Comparison of ENCODE assay signal across 8 mouse cellular contexts in the genomic region with DNA sequence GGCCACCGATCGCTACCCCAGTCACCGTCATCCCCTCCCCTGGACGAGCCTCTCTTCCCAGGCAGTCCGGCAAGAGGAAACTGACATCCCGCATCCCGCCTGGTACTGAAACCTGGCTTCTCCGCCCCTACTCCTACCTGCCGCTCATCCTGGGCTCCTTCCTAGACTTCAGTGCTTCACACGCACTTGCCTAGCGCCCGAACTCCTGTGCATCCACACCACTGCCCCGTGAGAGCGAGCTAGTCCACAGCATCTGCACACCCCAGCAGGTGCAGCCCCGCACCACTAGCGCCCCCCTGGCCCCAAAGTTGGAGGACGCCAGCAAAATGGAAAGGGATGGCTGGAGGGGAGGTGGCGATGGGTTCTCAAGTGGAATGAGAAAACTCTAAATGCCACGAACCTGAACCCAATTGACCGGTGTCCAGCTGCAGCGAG. TPM values are rescaled to one million over a fixed set of nuclear protein-coding genes. Genes with fewer than 3 reads are reported as not detected.
DNase-seq lines count a peak whose midpoint lies in the region; ATAC-seq lines count a peak whose summit lies in the region.

No protein-coding gene starts in this region.

- H3K36me3 ChIP-seq in embryonic facial prominence, embryonic 15.5 days = no peaks in the 10 kb centered on the region
- H3K36me3 ChIP-seq in hindbrain, embryonic 10.5 days = no peaks in the 10 kb centered on the region
- no peaks in the 10 kb centered on the region for H3K36me3 ChIP-seq in stomach, embryonic 14.5 days (ENCODE audit: control insufficient read depth, insufficient read depth, low read length)

- H3K4me1 ChIP-seq in embryonic facial prominence, embryonic 15.5 days = peaks cover 65% of the 10 kb centered on the region
- H3K4me1 ChIP-seq in hindbrain, embryonic 10.5 days (replicated peaks) = peaks cover 65% of the 10 kb centered on the region
- H3K4me1 ChIP-seq in stomach, embryonic 14.5 days (ENCODE audit: control insufficient read depth, insufficient read depth, low read length) = peaks cover 19% of the 10 kb centered on the region

- peak overlapping the region; percentile 35 for H3K9ac ChIP-seq in embryonic facial prominence, embryonic 15.5 days
- peak overlapping the region; percentile 63 for H3K9ac ChIP-seq in stomach, embryonic 14.5 days (replicated peaks; ENCODE audit: low read depth, low read length)

- H3K4me2 ChIP-seq in embryonic facial prominence, embryonic 15.5 days (replicated peaks) = peak overlapping the region; percentile 97
- peak overlapping the region; percentile 94 for H3K4me2 ChIP-seq in stomach, embryonic 14.5 days (replicated peaks; ENCODE audit: low read depth, low read length)

- peak overlapping the region; percentile 54 for H3K4me3 ChIP-seq in embryonic facial prominence, embryonic 15.5 days (replicated peaks)
- H3K4me3 ChIP-seq in hindbrain, embryonic 10.5 days = peak overlapping the region; percentile 65
- H3K4me3 ChIP-seq in stomach, embryonic 14.5 days (ENCODE audit: low read depth, low read length) = peak overlapping the region; percentile 54

- peak; percentile 42 for DNase-seq in right cerebral cortex, adult 18-20 months
- no peak for DNase-seq in right cerebral cortex, postnatal 36 days (ENCODE audit: low spot score in 2 of 2)
- DNase-seq in hindbrain, embryonic 10.5 days (ENCODE audit: low spot score) = no peak
- peak; percentile 25 to 53 for DNase-seq in left cerebral cortex, postnatal 25 days (ENCODE audit: low spot score in 2 of 2)
- DNase-seq in mesoderm, embryonic 11.5 days (ENCODE audit: low read depth, low spot score) = peak; percentile 50
- DNase-seq in adrenal gland, adult (ENCODE audit: inconsistent age in 2 of 2, low spot score in 1 of 2) = no peak

- H3K9me3 ChIP-seq in embryonic facial prominence, embryonic 15.5 days (replicated peaks) = no peaks in the 10 kb centered on the region
- H3K9me3 ChIP-seq in hindbrain, embryonic 10.5 days = no peaks in the 10 kb centered on the region
- no peaks in the 10 kb centered on the region for H3K9me3 ChIP-seq in stomach, embryonic 14.5 days (ENCODE audit: control insufficient read depth, low read depth, low read length)

- WGBS in embryonic facial prominence, embryonic 15.5 days = under 1% methylated on average over 21 of the region's 21 CpGs
- WGBS in hindbrain, embryonic 10.5 days = under 1% methylated on average over 21 of the region's 21 CpGs
- under 1% methylated on average over 21 of the region's 21 CpGs for WGBS in stomach, embryonic 14.5 days

- intact Hi-C loops in left cerebral cortex, postnatal 25 days (cut with DNase I) = loop anchor here (5.0 kb wide), 1 partner anchor 343 kb away; no protein-coding TSS in a partner anchor

- peak overlapping the region; percentile 34; the same call in 1 of the 2 replicates for H3K27ac ChIP-seq in embryonic facial prominence, embryonic 15.5 days (replicated peaks)
- peak overlapping the region; percentile 89 for H3K27ac ChIP-seq in hindbrain, embryonic 10.5 days
- peak overlapping the region; percentile 89 for H3K27ac ChIP-seq in stomach, embryonic 14.5 days (ENCODE audit: low read length)

- peaks cover 55% of the 10 kb centered on the region for H3K27me3 ChIP-seq in embryonic facial prominence, embryonic 15.5 days
- peaks cover 88% of the 10 kb centered on the region for H3K27me3 ChIP-seq in hindbrain, embryonic 10.5 days (ENCODE audit: insufficient read depth, poor library complexity, severe bottlenecking)
- H3K27me3 ChIP-seq in stomach, embryonic 14.5 days (ENCODE audit: control insufficient read depth, insufficient read depth, low read length) = no peaks in the 10 kb centered on the region

- peak; percentile 32; the same call in 1 of the 2 replicates for ATAC-seq in embryonic facial prominence, embryonic 15.5 days (ENCODE audit: insufficient number of reproducible peaks, low FRiP score, low TSS enrichment, low read depth)
- peak; percentile 47 for ATAC-seq in stomach, embryonic 14.5 days (ENCODE audit: insufficient number of reproducible peaks, insufficient read depth, low FRiP score, low read depth)

RNA-seq across cellular contexts. Expression of gene Gfra1, which starts 0.6 kb away (rescaled TPM):
- polyA plus RNA-seq in embryonic facial prominence, embryonic 15.5 days (2015; fragmentation: Nextera tagmentation; extraction: Ambion mirVana) = 55.4 and 64.7 TPM in 2 replicates
- 26.7 and 35.8 TPM in 2 replicates for polyA plus RNA-seq in hindbrain, embryonic 10.5 days (2016; fragmentation: Nextera tagmentation; extraction: Ambion mirVana)
- 10 to 100 TPM; 30.6 to 40.2 TPM for total RNA-seq in left cerebral cortex, postnatal 25 days (2021)
- 63.7 and 66.3 TPM in 2 replicates for polyA plus RNA-seq in stomach, embryonic 14.5 days (2014; fragmentation: Nextera tagmentation; extraction: Ambion mirVana)

RNA-seq across cellular contexts. Expression of gene Ccdc172, which starts 56.7 kb away (rescaled TPM):
- polyA plus RNA-seq in embryonic facial prominence, embryonic 15.5 days (2015; fragmentation: Nextera tagmentation; extraction: Ambion mirVana) = not detected in 2 replicates
- polyA plus RNA-seq in hindbrain, embryonic 10.5 days (2016; fragmentation: Nextera tagmentation; extraction: Ambion mirVana) = not detected in 2 replicates
- not detected for total RNA-seq in left cerebral cortex, postnatal 25 days (2021)
- polyA plus RNA-seq in stomach, embryonic 14.5 days (2014; fragmentation: Nextera tagmentation; extraction: Ambion mirVana) = not detected in 2 replicates

Comparison
In these comparisons a context has a peak if more than half of its experiments do, and no peak if none do; other contexts are left out.
1. DNase-seq: peak in right cerebral cortex, adult 18-20 months (single experiment), left cerebral cortex, postnatal 25 days (2 of 2) and mesoderm, embryonic 11.5 days (single experiment); none in right cerebral cortex, postnatal 36 days (0 of 2), hindbrain, embryonic 10.5 days (single experiment) and adrenal gland, adult (0 of 2).
2. H3K27ac ChIP-seq: peak in every context shown above with its lines; median percentile 89 in hindbrain, embryonic 10.5 days; 89 in stomach, embryonic 14.5 days; 34 in embryonic facial prominence, embryonic 15.5 days.
3. Peak in every context shown above with its lines, with median percentiles within 50 percentile points of each other: H3K4me3 ChIP-seq.